Mouse (Mus musculus) testis, adult 2 months (tissue): Measurements from ENCODE around the gene Cdk2. TPM values are rescaled to one million over a fixed set of nuclear protein-coding genes. Genes with fewer than 3 reads are reported as not detected.

Source experiments
- H3K27ac ChIP-seq: fragments of 200-500 bp; 2 replicates; pipeline ENCODE4 v1.5.1; 2012; ENCODE audit warnings: low read depth, low read length; ENCODE audit not compliant: control insufficient read depth, insufficient read depth
- H3K27me3 ChIP-seq: fragments of 200-500 bp; 2 replicates; pipeline ENCODE4 v1.6.1; 2012; ENCODE audit warnings: mild to moderate bottlenecking, low read length, moderate library complexity; ENCODE audit not compliant: control insufficient read depth, insufficient read depth
- H3K36me3 ChIP-seq: fragments of 200-500 bp; 2 replicates; pipeline ENCODE4 v1.6.1; 2012; ENCODE audit warnings: mild to moderate bottlenecking, low read length; ENCODE audit not compliant: control insufficient read depth, insufficient read depth
- H3K4me1 ChIP-seq: fragments of 200-500 bp; 2 replicates; pipeline ENCODE4 v1.6.1; 2012; ENCODE audit warnings: low read length; ENCODE audit not compliant: control insufficient read depth, insufficient read depth
- H3K4me3 ChIP-seq: fragments of 200-500 bp; 2 replicates; pipeline ENCODE4 v1.5.1; 2012; ENCODE audit warnings: low read depth, mild to moderate bottlenecking, low read length, moderate library complexity, mixed read lengths; ENCODE audit not compliant: control insufficient read depth
- CTCF ChIP-seq: fragments of 200-500 bp; IDR thresholded peaks from 2 replicates; pipeline ENCODE4 v1.5.1; 2012; ENCODE audit warnings: low read depth, mild to moderate bottlenecking, inconsistent platforms, low read length, moderate library complexity; ENCODE audit not compliant: control insufficient read depth, insufficient read depth, insufficient replicate concordance
- POLR2A ChIP-seq: fragments of 200-500 bp; IDR thresholded peaks from 2 replicates; pipeline ENCODE4 v1.6.1; 2012; ENCODE audit warnings: low read depth, mild to moderate bottlenecking, inconsistent platforms, low read length, moderate library complexity; ENCODE audit not compliant: control insufficient read depth
- polyA plus RNA-seq: library from polyadenylated mRNA; depleted of rRNA; stranded (reverse); fragments of >200 nt; gene quantifications from 2 replicates; pipeline ENCODE4 v1.2.3, GENCODE M21; 2012

Gene Cdk2
- polyA plus RNA-seq, 1 experiment = 61.0 TPM

DNA sequence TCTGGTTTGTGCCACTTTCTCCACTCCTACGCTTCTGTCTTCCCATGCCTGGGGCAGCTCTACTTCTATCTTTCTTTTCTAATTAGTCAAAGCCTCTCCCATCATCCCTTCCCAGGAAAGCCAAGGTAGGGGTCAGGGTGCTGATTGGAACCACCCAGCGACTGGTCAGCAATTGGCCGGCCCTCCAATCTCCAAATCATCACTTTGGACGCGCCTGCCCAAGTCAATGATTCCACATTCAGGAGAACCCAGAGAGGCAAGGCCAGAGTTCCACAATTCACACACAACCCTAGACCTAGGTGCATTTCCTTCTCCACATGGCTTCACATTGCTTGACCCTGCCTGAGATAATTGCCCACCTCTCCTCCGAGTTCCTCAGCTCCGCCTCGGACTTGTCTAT is 39.4 kb upstream of the Cdk2 start:
- Histone ChIP-seq H3K4me1 (peaks cover 14% of the 10 kb centered on the region), H3K27me3 (no peaks in the 10 kb centered on the region), H3K36me3 (no peaks in the 10 kb centered on the region), H3K27ac (peak overlapping the region; percentile 39; the same call in 1 of the 2 replicates), H3K4me3 (peak overlapping the region; percentile 89)
- no peak for TF ChIP-seq POLR2A
- TF ChIP-seq CTCF = no peak

DNA sequence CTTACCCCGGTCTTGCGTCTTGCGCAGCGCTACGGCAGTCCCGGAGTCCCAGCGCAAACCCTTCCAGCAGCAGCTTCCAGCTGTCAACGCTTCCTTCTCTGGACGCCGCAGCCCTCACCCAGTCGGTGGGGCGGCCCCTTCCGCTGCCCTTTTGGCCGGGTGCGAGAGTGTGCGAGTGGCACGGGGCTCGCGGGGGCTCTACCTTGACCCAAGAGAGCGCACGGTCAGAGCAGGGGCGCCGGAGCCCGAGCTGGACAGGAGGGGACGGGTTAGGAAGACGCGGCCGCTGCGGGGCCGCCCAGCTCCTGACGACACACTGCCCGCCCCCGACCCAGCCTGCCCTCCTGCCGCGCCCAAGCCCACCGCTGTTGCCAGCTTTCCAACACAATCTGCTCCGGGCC is 39.0 kb upstream of the Cdk2 start:
- Histone ChIP-seq H3K27ac (peak overlapping the region; percentile 64), H3K36me3 (no peaks in the 10 kb centered on the region), H3K27me3 (no peaks in the 10 kb centered on the region), H3K4me1 (peaks cover 14% of the 10 kb centered on the region), H3K4me3 (peak overlapping the region; percentile 89)
- TF ChIP-seq CTCF (no peak), POLR2A (no peak)

DNA sequence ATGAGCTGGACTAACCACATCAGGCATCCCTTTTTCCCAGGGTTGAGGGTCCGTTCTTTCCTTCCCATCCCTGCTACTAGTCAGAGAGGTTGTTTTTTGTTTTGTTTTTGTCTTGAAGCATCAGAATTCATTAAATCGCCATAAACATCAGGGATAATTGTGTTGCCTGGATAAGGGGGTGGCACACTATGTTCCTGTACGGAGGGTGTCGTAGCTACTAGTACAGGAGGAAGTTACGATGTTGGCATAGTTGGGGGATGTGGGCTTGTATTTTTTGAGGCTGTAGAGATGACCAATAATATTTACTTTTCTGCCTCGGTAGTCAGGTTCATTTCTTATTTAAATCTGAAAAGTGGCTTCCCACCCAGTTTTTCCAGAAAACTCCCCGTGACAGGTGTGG is 38.4 kb upstream of the Cdk2 start:
- Histone ChIP-seq H3K4me1 (peaks cover 14% of the 10 kb centered on the region), H3K36me3 (no peaks in the 10 kb centered on the region), H3K27ac (no peak overlapping the region; the same call in 1 of the 2 replicates), H3K27me3 (no peaks in the 10 kb centered on the region), H3K4me3 (peak overlapping the region; percentile 89)
- TF ChIP-seq CTCF (no peak), POLR2A (no peak)

DNA sequence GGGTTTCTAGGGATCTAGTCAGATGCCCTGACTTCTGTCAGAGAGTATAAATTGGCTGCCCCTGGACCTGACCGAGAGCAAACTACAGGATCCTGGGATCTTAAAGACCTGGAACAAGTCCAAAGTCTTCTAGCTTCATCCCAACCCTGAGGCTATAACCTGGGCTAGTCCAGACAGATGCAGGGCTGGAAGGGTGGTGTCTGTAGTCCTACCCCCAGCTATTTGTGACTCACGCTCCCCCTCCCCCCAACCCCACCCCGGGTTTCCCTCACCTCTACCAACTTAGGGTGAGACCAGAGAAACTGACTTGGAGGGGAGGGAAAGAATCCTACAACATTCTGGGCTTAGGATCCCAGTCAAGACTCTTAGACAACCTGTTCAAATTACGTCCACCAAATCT is 37.8 kb upstream of the Cdk2 start:
- TF ChIP-seq POLR2A = no peak
- TF ChIP-seq CTCF = no peak
- H3K36me3 ChIP-seq = no peaks in the 10 kb centered on the region
- no peak overlapping the region for H3K27ac ChIP-seq
- no peaks in the 10 kb centered on the region for H3K27me3 ChIP-seq
- H3K4me3 ChIP-seq = no peak overlapping the region
- H3K4me1 ChIP-seq = peaks cover 18% of the 10 kb centered on the region

DNA sequence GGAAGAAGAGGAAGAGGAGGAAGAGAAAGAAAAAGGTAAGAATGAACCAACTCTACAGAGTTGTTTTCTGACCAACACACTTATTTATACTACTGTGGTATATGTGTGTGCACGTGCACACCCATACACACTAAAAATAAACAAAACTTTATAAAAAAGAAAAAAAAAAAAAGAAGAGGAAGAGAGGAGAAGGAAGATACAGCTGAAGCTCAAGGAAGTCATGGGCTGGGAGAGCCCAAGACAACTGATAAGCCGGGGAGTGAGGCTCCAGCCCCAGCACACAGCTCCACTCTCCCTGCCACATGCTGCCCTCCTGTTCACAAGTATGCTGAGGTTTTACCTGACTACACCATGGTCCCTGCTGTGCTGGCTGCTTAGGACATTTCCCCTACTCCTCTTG is 35.5 kb upstream of the Cdk2 start:
- Histone ChIP-seq H3K4me3 (no peak overlapping the region), H3K27me3 (no peaks in the 10 kb centered on the region), H3K36me3 (no peaks in the 10 kb centered on the region), H3K27ac (no peak overlapping the region), H3K4me1 (peaks cover 23% of the 10 kb centered on the region)
- TF ChIP-seq CTCF (no peak), POLR2A (no peak)

DNA sequence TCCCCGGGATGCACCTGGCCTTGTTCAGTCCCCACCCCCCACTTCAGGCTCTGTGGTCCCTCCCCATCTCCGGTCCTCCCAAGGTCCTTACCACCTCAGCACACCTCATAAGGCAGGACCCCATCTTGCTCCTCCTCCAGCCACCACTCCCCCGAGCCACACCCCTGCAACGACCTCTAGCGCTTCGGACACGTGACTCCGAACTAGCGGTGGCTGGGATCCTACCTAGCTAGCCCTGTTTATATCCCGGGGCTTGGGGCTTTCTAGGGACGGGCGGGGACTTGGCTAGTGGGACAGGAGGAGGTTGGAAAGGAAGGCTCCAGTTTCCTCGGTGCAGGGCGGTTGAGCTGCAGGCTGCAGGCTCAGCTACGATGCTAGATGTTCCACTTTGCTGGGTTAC is 32.6 kb upstream of the Cdk2 start:
- Histone ChIP-seq H3K4me3 (peak overlapping the region; percentile 57), H3K4me1 (peaks cover 9% of the 10 kb centered on the region), H3K27me3 (no peaks in the 10 kb centered on the region), H3K27ac (no peak overlapping the region), H3K36me3 (peaks cover 3% of the 10 kb centered on the region; the same call in 1 of the 2 replicates)
- TF ChIP-seq POLR2A = no peak; the same call in 1 of the 2 replicates
- TF ChIP-seq CTCF = no peak

DNA sequence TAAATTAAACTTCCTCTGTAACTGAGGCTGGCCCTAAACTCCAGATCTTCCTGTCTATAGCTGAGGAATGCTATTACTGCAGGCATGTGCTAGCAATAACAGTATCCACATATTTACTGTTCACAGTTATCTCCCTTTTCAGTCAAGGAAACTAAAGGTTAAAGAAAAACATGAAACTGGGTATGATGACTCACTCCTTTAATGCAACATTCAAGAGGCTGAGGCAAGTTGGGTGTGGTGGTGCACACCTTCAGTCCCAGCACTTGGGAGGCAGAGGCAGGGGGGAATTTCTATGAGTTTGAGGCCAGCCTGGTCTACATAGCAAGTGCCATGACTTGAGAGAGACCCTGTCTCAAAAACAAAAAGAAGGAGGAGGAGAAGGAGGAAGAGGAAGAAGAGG is 27.2 kb upstream of the Cdk2 start:
- H3K4me3 ChIP-seq = no peak overlapping the region
- H3K27ac ChIP-seq = no peak overlapping the region
- no peaks in the 10 kb centered on the region for H3K27me3 ChIP-seq
- TF ChIP-seq CTCF (no peak), POLR2A (no peak)
- peaks cover 4% of the 10 kb centered on the region; the same call in 1 of the 2 replicates for H3K36me3 ChIP-seq
- H3K4me1 ChIP-seq = peaks cover 3% of the 10 kb centered on the region; the same call in 1 of the 2 replicates

DNA sequence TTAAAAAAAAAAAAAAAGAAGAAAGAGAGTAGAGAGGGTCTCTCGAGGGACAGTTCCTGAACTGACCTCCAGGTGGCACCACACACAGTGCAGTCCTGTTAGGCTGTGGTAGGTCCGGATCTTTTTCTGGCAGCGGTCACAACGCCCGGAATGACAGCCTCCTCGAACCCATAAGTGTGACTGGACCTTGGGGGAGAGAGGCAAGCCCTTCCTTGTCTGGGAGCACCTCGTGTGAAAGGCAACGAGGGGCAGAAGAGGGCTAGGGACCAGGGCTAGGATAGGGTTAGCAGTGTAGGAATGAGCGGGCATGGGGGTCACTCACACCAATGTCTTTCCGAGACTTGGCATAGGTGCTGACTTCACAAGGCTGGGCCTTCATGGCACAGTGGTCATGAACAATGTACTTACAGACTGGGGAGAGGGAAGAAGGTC is 26.2 kb upstream of the Cdk2 start:
- Histone ChIP-seq H3K4me3 (no peak overlapping the region), H3K4me1 (no peaks in the 10 kb centered on the region), H3K36me3 (peaks cover 4% of the 10 kb centered on the region; the same call in 1 of the 2 replicates), H3K27ac (no peak overlapping the region), H3K27me3 (no peaks in the 10 kb centered on the region)
- TF ChIP-seq POLR2A (no peak), CTCF (peak; percentile 69; the same call in 1 of the 2 replicates)
